Mouse (Mus musculus): Measurements from ENCODE around the gene Hlf. TPM values are rescaled to one million over a fixed set of nuclear protein-coding genes. Genes with fewer than 3 reads are reported as not detected.

Gene Hlf
- polyA plus RNA-seq, 1 experiment from 2014 or later, result 5.0 TPM

GRCm38 (mm10) chr11:90389902-90390816, 536 bp downstream of the Hlf start:
- Histone ChIP-seq H3K9ac (peak overlapping the region; percentile 21; the same call in 1 of the 2 replicates), H3K9me3 (replicated peaks) (no peaks in the 10 kb centered on the region), H3K27me3 (peaks cover 68% of the 10 kb centered on the region), H3K4me3 (replicated peaks) (peak overlapping the region; percentile 53), H3K4me1 (replicated peaks) (peaks cover 21% of the 10 kb centered on the region), H3K36me3 (replicated peaks) (no peaks in the 10 kb centered on the region), H3K27ac (replicated peaks) (no peak overlapping the region), H3K4me2 (peak overlapping the region; percentile 76)
- ATAC-seq (ENCODE audit: insufficient read depth), result 0 out of 2 replicates have a peak, but pooled peaks have one; percentile 18
- WGBS (ENCODE audit: insufficient replicate concordance), result under 1% methylated on average over 40 of the region's 41 CpGs

GRCm38 (mm10) chr11:90389174-90389901, 1.4 kb downstream of the Hlf start:
- H3K36me3 ChIP-seq (replicated peaks), result no peaks in the 10 kb centered on the region
- 0 out of 2 replicates have a peak, but pooled peaks have one; percentile 20 for ATAC-seq (ENCODE audit: insufficient read depth)
- peak overlapping the region; percentile 76 for H3K4me2 ChIP-seq
- no peaks in the 10 kb centered on the region for H3K9me3 ChIP-seq (replicated peaks)
- peaks cover 21% of the 10 kb centered on the region for H3K4me1 ChIP-seq (replicated peaks)
- WGBS (ENCODE audit: insufficient replicate concordance), result under 1% methylated on average over 36 of the region's 36 CpGs
- H3K9ac ChIP-seq, result peak overlapping the region; percentile 30; the same call in 1 of the 2 replicates
- H3K27ac ChIP-seq (replicated peaks), result no peak overlapping the region
- H3K4me3 ChIP-seq (replicated peaks), result peak overlapping the region; percentile 53
- peaks cover 68% of the 10 kb centered on the region for H3K27me3 ChIP-seq

GRCm38 (mm10) chr11:90387501-90388440, 2.9 kb downstream of the Hlf start:
- Histone ChIP-seq H3K9me3 (replicated peaks) (no peaks in the 10 kb centered on the region), H3K27ac (replicated peaks) (peak overlapping the region; percentile 68; the same call in 1 of the 2 replicates), H3K4me2 (peak overlapping the region; percentile 76), H3K27me3 (peaks cover 71% of the 10 kb centered on the region), H3K4me3 (replicated peaks) (peak overlapping the region; percentile 53), H3K9ac (no peak overlapping the region), H3K4me1 (replicated peaks) (peaks cover 21% of the 10 kb centered on the region), H3K36me3 (replicated peaks) (no peaks in the 10 kb centered on the region)
- 0 out of 2 replicates have a peak, but pooled peaks have one; percentile 29 for ATAC-seq (ENCODE audit: insufficient read depth)
- WGBS (ENCODE audit: insufficient replicate concordance), result 18% methylated on average over 32 of the region's 32 CpGs

- Histone ChIP-seq H3K9me3 (replicated peaks) (no peaks in the 10 kb centered on the region), H3K27me3 (peaks cover 16% of the 10 kb centered on the region), H3K9ac (no peak overlapping the region), H3K27ac (replicated peaks) (0 out of 2 replicates have a peak overlapping the region, but pooled peaks have one; percentile 16), H3K36me3 (replicated peaks) (no peaks in the 10 kb centered on the region), H3K4me2 (no peak overlapping the region), H3K4me3 (replicated peaks) (no peak overlapping the region), H3K4me1 (replicated peaks) (peaks cover 11% of the 10 kb centered on the region)
- WGBS (ENCODE audit: insufficient replicate concordance), result 43% methylated on average over 6 of the region's 6 CpGs
- peak; percentile 71 for ATAC-seq (ENCODE audit: insufficient read depth)
These were observed 8.6 kb downstream of the Hlf start for GRCm38 (mm10) chr11:90382005-90382611.

- Histone ChIP-seq H3K4me2 (no peak overlapping the region), H3K27me3 (peaks cover 6% of the 10 kb centered on the region; the same call in 1 of the 2 replicates), H3K9ac (no peak overlapping the region), H3K4me3 (replicated peaks) (no peak overlapping the region), H3K4me1 (replicated peaks) (peaks cover 11% of the 10 kb centered on the region), H3K36me3 (replicated peaks) (no peaks in the 10 kb centered on the region), H3K9me3 (replicated peaks) (no peaks in the 10 kb centered on the region), H3K27ac (replicated peaks) (no peak overlapping the region)
- ATAC-seq (ENCODE audit: insufficient read depth), result no peak
- WGBS (ENCODE audit: insufficient replicate concordance), result 45% methylated on average over 5 of the region's 5 CpGs
These were observed 9.6 kb downstream of the Hlf start for GRCm38 (mm10) chr11:90381113-90381512.

GRCm38 (mm10) chr11:90380131-90380685, 10.5 kb downstream of the Hlf start:
- H3K36me3 ChIP-seq (replicated peaks), result no peaks in the 10 kb centered on the region
- H3K4me2 ChIP-seq, result no peak overlapping the region
- H3K9me3 ChIP-seq (replicated peaks), result no peaks in the 10 kb centered on the region
- H3K27ac ChIP-seq (replicated peaks), result no peak overlapping the region
- 0 out of 2 replicates have a peak, but pooled peaks cover 3% of the 10 kb centered on the region for H3K27me3 ChIP-seq
- H3K4me1 ChIP-seq (replicated peaks), result peaks cover 11% of the 10 kb centered on the region
- H3K4me3 ChIP-seq (replicated peaks), result no peak overlapping the region
- WGBS (ENCODE audit: insufficient replicate concordance), result 72% methylated on average over 10 of the region's 10 CpGs
- no peak for ATAC-seq (ENCODE audit: insufficient read depth)
- no peak overlapping the region for H3K9ac ChIP-seq

GRCm38 (mm10) chr11:90378008-90378407, 12.7 kb downstream of the Hlf start:
- no peak overlapping the region for H3K27ac ChIP-seq (replicated peaks)
- H3K36me3 ChIP-seq (replicated peaks), result no peaks in the 10 kb centered on the region
- H3K9me3 ChIP-seq (replicated peaks), result no peaks in the 10 kb centered on the region
- no peak overlapping the region for H3K9ac ChIP-seq
- no peaks in the 10 kb centered on the region for H3K27me3 ChIP-seq
- no peak overlapping the region for H3K4me2 ChIP-seq
- H3K4me1 ChIP-seq (replicated peaks), result peaks cover 11% of the 10 kb centered on the region
- no peak overlapping the region for H3K4me3 ChIP-seq (replicated peaks)
- 87% methylated on average over 5 of the region's 5 CpGs for WGBS (ENCODE audit: insufficient replicate concordance)
- no peak for ATAC-seq (ENCODE audit: insufficient read depth)

GRCm38 (mm10) chr11:90376436-90376835, 14.3 kb downstream of the Hlf start:
- Histone ChIP-seq H3K4me2 (no peak overlapping the region), H3K27me3 (no peaks in the 10 kb centered on the region), H3K4me3 (replicated peaks) (no peak overlapping the region), H3K9ac (no peak overlapping the region), H3K27ac (replicated peaks) (no peak overlapping the region), H3K36me3 (replicated peaks) (no peaks in the 10 kb centered on the region), H3K9me3 (replicated peaks) (no peaks in the 10 kb centered on the region), H3K4me1 (replicated peaks) (peaks cover 4% of the 10 kb centered on the region)
- WGBS (ENCODE audit: insufficient replicate concordance), result 79% methylated on average over 9 of the region's 9 CpGs
- no peak for ATAC-seq (ENCODE audit: insufficient read depth)

- WGBS (ENCODE audit: insufficient replicate concordance), result 50% methylated on average over 8 of the region's 8 CpGs
- no peak overlapping the region for H3K4me3 ChIP-seq (replicated peaks)
- peaks cover 28% of the 10 kb centered on the region for H3K4me1 ChIP-seq (replicated peaks)
- no peaks in the 10 kb centered on the region for H3K36me3 ChIP-seq (replicated peaks)
- no peaks in the 10 kb centered on the region for H3K27me3 ChIP-seq
- H3K9me3 ChIP-seq (replicated peaks), result no peaks in the 10 kb centered on the region
- H3K27ac ChIP-seq (replicated peaks), result no peak overlapping the region
- no peak overlapping the region for H3K4me2 ChIP-seq
- no peak overlapping the region for H3K9ac ChIP-seq
- ATAC-seq (ENCODE audit: insufficient read depth), result no peak
These were observed 19.1 kb downstream of the Hlf start for GRCm38 (mm10) chr11:90371470-90372100.

Measured in liver, embryonic 15.5 days (tissue).